Mouse (Mus musculus) spleen, adult 2 months (tissue): Measurements from ENCODE around the gene Pus7. TPM values are rescaled to one million over a fixed set of nuclear protein-coding genes. Genes with fewer than 3 reads are reported as not detected.

ENCODE experiments used
- DNase-seq, 2 experiments: peaks; one replicate each; pipeline versions ENCODE4 v3.0.0 to v3.0.0-alpha.2; 2012 to 2021; ENCODE audit warnings: low spot score in 2 of 2, low read depth in 1 of 2
- H3K27ac ChIP-seq: fragments of 200-500 bp; 2 replicates; pipeline ENCODE4 v1.5.1; 2012; ENCODE audit warnings: low read length, inconsistent platforms; ENCODE audit not compliant: insufficient read depth
- H3K27me3 ChIP-seq: fragments of 200-500 bp; 2 replicates; pipeline ENCODE4 v1.6.1; 2012; ENCODE audit warnings: mild to moderate bottlenecking, moderate library complexity, low read length, inconsistent platforms; ENCODE audit not compliant: control insufficient read depth, insufficient read depth
- H3K36me3 ChIP-seq: fragments of 200-500 bp; 2 replicates; pipeline ENCODE4 v1.6.1; 2012; ENCODE audit warnings: mild to moderate bottlenecking, low read length, inconsistent platforms; ENCODE audit not compliant: control insufficient read depth, insufficient read depth
- H3K4me1 ChIP-seq: fragments of 200-500 bp; 2 replicates; pipeline ENCODE4 v1.6.1; 2011; ENCODE audit warnings: inconsistent platforms; ENCODE audit not compliant: control insufficient read depth, insufficient read depth, insufficient read length
- H3K4me3 ChIP-seq: fragments of 200-500 bp; 2 replicates; pipeline ENCODE4 v1.5.1; 2011; ENCODE audit warnings: mild to moderate bottlenecking, inconsistent platforms; ENCODE audit not compliant: insufficient read depth, insufficient read length; ENCODE audit errors: extremely low read depth
- CTCF ChIP-seq: fragments of 200-500 bp; IDR thresholded peaks from 2 replicates; pipeline ENCODE4 v1.5.1; 2011; ENCODE audit warnings: mild to moderate bottlenecking, inconsistent platforms; ENCODE audit not compliant: insufficient read depth, insufficient read length, insufficient replicate concordance; ENCODE audit errors: extremely low read depth
- POLR2A ChIP-seq: fragments of 200-500 bp; IDR thresholded peaks from 2 replicates; pipeline ENCODE4 v1.6.1; 2011; ENCODE audit warnings: low read depth, low read length, inconsistent platforms
- WGBS: fragments of 180-500 bp; shearing (Covaris S2); methylation state at CpG from one replicate; pipeline ENCODE4 v1.1.7; 2018; 5-methylcytosine and 5-hydroxymethylcytosine counted together
- polyA plus RNA-seq: library from polyadenylated mRNA; depleted of rRNA; stranded (reverse); fragments of >200 nt; gene quantifications from 2 replicates; pipeline ENCODE4 v1.2.3, GENCODE M21; 2012

The Pus7 gene
- polyA plus RNA-seq, 1 experiment: 2.4 TPM

DNA sequence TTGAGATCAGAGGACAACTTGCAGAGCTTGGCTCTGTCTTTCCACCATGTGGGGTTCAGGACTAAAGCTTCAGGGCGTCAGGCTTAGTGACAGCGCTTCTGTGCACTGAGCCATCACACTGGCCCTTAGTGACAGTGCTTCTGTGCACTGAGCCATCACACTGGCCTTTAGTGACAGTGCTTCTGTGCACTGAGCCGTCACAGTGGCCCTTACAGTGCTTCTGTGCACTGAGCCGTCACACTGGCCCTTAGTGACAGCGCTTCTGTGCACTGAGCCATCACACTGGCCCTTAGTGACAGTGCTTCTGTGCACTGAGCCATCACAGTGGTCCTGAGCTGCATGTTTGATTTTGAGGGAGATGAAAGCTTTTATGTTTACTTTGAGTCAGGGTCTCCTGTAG lies 31.3 kb upstream of the Pus7 start:
- WGBS: 53% methylated on average over 5 of the region's 5 CpGs
- no peaks in the 10 kb centered on the region for H3K27me3 ChIP-seq
- no peaks in the 10 kb centered on the region for H3K4me1 ChIP-seq
- H3K27ac ChIP-seq: no peak overlapping the region
- H3K36me3 ChIP-seq: peaks cover 29% of the 10 kb centered on the region
- H3K4me3 ChIP-seq: no peak overlapping the region
- no peak for TF ChIP-seq CTCF
- TF ChIP-seq POLR2A: no peak
- no peak for DNase-seq

DNA sequence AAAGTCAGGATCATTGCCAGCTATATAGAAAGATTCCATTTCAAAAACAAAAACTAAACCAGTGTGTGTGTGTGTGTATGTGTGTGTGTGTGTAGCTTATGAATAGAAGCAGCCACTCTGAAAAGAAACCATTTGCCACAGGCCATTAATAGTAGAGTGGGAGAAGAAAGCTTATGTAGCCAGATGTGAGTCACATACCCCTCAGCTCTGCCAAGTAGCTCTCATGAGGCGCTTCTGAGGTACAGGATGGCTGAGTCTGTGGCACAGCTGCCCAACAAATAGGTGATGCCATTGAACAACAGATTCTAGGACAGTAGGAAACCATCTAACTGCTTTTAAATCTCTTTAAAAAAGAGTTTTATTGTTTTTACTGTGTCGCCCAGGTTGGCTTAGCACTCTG lies 9.2 kb upstream of the Pus7 start:
- Histone ChIP-seq H3K4me3 (no peak overlapping the region), H3K36me3 (peaks cover 3% of the 10 kb centered on the region), H3K27me3 (no peaks in the 10 kb centered on the region), H3K27ac (no peak overlapping the region), H3K4me1 (no peaks in the 10 kb centered on the region)
- TF ChIP-seq CTCF: no peak
- no peak for TF ChIP-seq POLR2A
- no peak for DNase-seq
- WGBS: 93% methylated on average over 2 of the region's 2 CpGs

DNA sequence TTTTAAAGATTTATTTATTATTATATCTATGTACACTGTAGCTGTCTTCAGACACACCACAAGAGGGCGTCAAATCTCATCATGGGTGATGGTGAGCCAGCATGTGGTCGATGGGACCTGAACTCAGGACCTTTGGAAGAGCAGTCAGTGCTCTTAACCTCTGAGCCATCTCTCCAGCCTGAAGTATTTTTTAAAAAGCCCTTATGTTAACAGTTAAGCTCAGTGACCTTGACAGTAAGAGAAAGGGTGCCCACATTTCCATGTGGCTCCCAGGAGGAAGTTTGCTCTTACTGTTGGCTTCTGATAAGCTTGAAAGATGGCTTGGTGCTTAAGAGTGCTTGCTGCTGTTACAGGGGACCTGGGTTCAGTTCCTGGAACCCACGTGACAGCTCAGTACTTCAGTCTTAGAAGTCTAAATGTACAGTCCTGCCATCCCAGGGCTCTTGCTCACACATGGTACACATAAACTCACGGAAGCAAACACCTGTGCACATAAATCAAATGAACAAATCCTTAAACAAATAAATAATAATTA lies 5.6 kb upstream of the Pus7 start:
- Histone ChIP-seq H3K4me1 (0 out of 2 replicates have a peak, but pooled peaks cover 4% of the 10 kb centered on the region), H3K27me3 (no peaks in the 10 kb centered on the region), H3K36me3 (peaks cover 3% of the 10 kb centered on the region; the same call in 1 of the 2 replicates), H3K27ac (no peak overlapping the region), H3K4me3 (no peak overlapping the region)
- 82% methylated on average over 4 of the region's 4 CpGs for WGBS
- no peak for DNase-seq
- no peak for TF ChIP-seq CTCF

DNA sequence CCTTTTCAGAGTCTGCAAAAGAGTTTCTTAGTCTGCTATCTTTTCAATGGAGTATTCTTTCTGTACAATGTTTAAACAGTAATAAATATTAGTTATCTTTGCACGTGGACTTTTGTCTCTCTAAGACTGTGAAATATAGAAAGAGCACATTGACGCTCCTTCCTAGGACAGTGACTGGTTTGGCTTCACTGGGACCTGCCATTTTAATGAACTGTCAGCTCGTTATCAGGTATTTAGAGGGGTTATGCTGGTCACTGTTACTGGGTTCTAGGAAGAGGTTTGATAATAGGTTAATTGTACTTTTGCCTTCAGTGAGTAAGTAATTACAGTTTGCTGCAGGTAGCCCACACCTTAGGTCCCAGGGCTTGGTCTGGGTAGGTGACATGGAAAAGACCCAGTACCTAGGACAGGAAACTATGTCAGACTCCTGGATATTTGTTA lies 4.9 kb upstream of the Pus7 start:
- Histone ChIP-seq H3K36me3 (peaks cover 1% of the 10 kb centered on the region; the same call in 1 of the 2 replicates), H3K27me3 (no peaks in the 10 kb centered on the region), H3K4me3 (peak overlapping the region; percentile 96), H3K4me1 (peaks cover 4% of the 10 kb centered on the region; the same call in 1 of the 2 replicates), H3K27ac (no peak overlapping the region)
- no peak for DNase-seq
- 43% methylated on average over 3 of the region's 3 CpGs for WGBS
- no peak for TF ChIP-seq POLR2A
- TF ChIP-seq CTCF: no peak

- WGBS: 2% methylated on average over 47 of the region's 47 CpGs
- peaks cover 1% of the 10 kb centered on the region; the same call in 1 of the 2 replicates for H3K27me3 ChIP-seq
- TF ChIP-seq POLR2A (peak; percentile 90), CTCF (peak; percentile 99)
- peak within 1 kb of the TSS; percentile 96 for H3K4me3 ChIP-seq
- H3K4me1 ChIP-seq: peaks cover 9% of the 10 kb centered on the region
- H3K36me3 ChIP-seq: peaks cover 1% of the 10 kb centered on the region; the same call in 1 of the 2 replicates
- H3K27ac ChIP-seq: peak within 1 kb of the TSS; percentile 71
- peak; percentile 81 to 88 for DNase-seq
Observed at GRCm38 (mm10) chr5:23787536-23788389, 4.3 kb upstream of the Pus7 start, which contains the start of gene Rint1. TSS of gene Rint1 (plus strand) at chr5:23787711.

DNA sequence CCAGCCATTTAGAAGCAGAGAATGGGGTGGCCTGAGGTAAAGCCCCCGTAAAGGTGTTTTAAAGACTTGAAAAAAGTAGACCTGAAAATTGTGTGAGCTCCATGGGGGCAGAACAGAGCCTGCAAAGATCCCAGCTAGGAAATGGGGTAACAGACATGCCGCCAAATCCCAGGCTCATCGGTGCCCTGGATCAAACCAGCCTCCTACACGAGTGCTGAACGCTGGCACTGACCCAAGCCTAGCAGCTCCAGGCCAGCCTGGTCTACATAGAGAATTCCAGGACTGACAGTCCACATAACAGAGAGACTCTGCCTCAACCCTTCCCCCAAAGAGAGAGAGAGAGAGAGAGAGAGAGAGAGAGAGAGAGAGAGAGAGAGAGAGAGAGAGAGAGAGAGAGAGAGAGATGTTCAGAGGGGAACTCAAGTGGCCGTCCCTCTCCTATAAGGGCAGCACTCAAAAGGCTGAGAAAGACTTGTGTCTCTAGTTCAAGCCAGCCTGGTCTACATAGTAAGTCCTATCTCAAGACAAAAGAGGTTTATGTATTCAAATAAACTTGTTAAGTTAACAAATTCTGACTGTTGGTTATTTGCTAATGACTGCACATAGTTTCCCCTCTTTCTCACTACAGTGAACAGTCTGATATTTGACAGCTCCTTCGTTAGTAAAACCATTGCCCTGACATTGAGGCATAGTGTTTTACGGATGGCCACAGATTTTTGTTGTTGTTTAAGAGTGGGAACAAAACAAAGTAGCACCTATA lies 1.3 kb downstream of the Pus7 start:
- WGBS: 63% methylated on average over 8 of the region's 8 CpGs
- no peak for DNase-seq
- Histone ChIP-seq H3K4me3 (no peak overlapping the region), H3K4me1 (peaks cover 8% of the 10 kb centered on the region), H3K27ac (no peak overlapping the region), H3K27me3 (peaks cover 1% of the 10 kb centered on the region; the same call in 1 of the 2 replicates), H3K36me3 (0 out of 2 replicates have a peak, but pooled peaks cover 2% of the 10 kb centered on the region)
- TF ChIP-seq POLR2A: no peak
- no peak for TF ChIP-seq CTCF
